Mouse (Mus musculus) gastrocnemius, adult 2 months (tissue): ENCODE results near the gene Usp21. TPM values are rescaled to one million over a fixed set of nuclear protein-coding genes. Genes with fewer than 3 reads are reported as not detected.
"Not testable (repeated sequence)": the region's sequence is repeated elsewhere in the genome, so short reads cannot be mapped to it uniquely, and the experiment has no call there.

Experiments
- DNase-seq: peaks from one replicate; pipeline ENCODE4 v3.0.0; 2022
- H3K27ac ChIP-seq: fragments of 200-600 bp; 2 replicates; pipeline ENCODE4 v1.8.1; 2022; ENCODE audit warnings: mild to moderate bottlenecking
- H3K4me3 ChIP-seq: fragments of 200-600 bp; 2 replicates; pipeline ENCODE4 v1.8.1; 2022; ENCODE audit warnings: mild to moderate bottlenecking, moderate library complexity
- CTCF ChIP-seq: fragments of 200-600 bp; IDR thresholded peaks from 2 replicates; pipeline ENCODE4 v1.8.1; 2022; ENCODE audit warnings: antibody characterized with exemption, mild to moderate bottlenecking, moderate library complexity
- intact Hi-C: fragments of 180-260 bp; cut with DNase I; formaldehyde crosslinking; loops from one replicate; pipeline ENCODE4 v1.15.1; 2025
- total RNA-seq, 2 experiments: library from RNA; stranded (reverse); gene quantifications; 2 replicates each; pipeline ENCODE4 v1.2.3; 2021

The Usp21 gene
- total RNA-seq, 2 experiments from 2014 or later: 15.8 to 18.7 TPM

- peak; percentile 98 for DNase-seq
- peak; percentile 98 for TF ChIP-seq CTCF
- Histone ChIP-seq H3K4me3 (peak overlapping the region; percentile 89), H3K27ac (peak overlapping the region; percentile 97)
- intact Hi-C loops: loop anchor here (1.0 kb wide), 1 partner anchor 25 kb away; the partner anchor contains the start of gene Tomm40l
Observed at GRCm38 (mm10) chr1:171246709-171247452, 40.9 kb downstream of the Usp21 start.

- Histone ChIP-seq H3K27ac (peak overlapping the region; percentile 97), H3K4me3 (peak overlapping the region; percentile 89)
- no peak for TF ChIP-seq CTCF
Observed at GRCm38 (mm10) chr1:171245353-171245752, 42.4 kb downstream of the Usp21 start.

GRCm38 (mm10) chr1:171241952-171242351 lies 45.8 kb downstream of the Usp21 start:
- H3K4me3 ChIP-seq, intact Hi-C loops: not testable (repeated sequence)
- peak overlapping the region; percentile 89 for H3K27ac ChIP-seq
- DNase-seq: peak; percentile 14

More at GRCm38 (mm10) chr1:171245353-171245752, 42.4 kb downstream of the Usp21 start:
- intact Hi-C loops: no loop called here
- DNase-seq: peak; percentile 10

GRCm38 (mm10) chr1:171240911-171241310 lies 46.9 kb downstream of the Usp21 start:
- DNase-seq: no peak
- H3K4me3 ChIP-seq: peak overlapping the region; percentile 61
- peak overlapping the region; percentile 89 for H3K27ac ChIP-seq
- TF ChIP-seq CTCF: no peak
- intact Hi-C loops: no loop called here

GRCm38 (mm10) chr1:171239992-171240744 lies 47.6 kb downstream of the Usp21 start:
- DNase-seq: peak; percentile 83
- peak overlapping the region; percentile 61 for H3K4me3 ChIP-seq
- intact Hi-C loops: loop anchor here (2.0 kb wide), 1 partner anchor 17 kb away; the partner anchor contains the start of gene Tomm40l
- no peak for TF ChIP-seq CTCF
- H3K27ac ChIP-seq: peak overlapping the region; percentile 89

GRCm38 (mm10) chr1:171238463-171238862 lies 49.3 kb downstream of the Usp21 start:
- peak; percentile 81 for DNase-seq
- Histone ChIP-seq H3K27ac (peak overlapping the region; percentile 89), H3K4me3 (peak overlapping the region; percentile 61)
- intact Hi-C loops: loop anchor here (2.0 kb wide), 1 partner anchor 16 kb away; the partner anchor contains the start of gene Tomm40l
- TF ChIP-seq CTCF: peak; percentile 81

GRCm38 (mm10) chr1:171237438-171237837 lies 50.4 kb downstream of the Usp21 start:
- no peak for TF ChIP-seq CTCF
- intact Hi-C loops: no loop called here
- Histone ChIP-seq H3K27ac (peak overlapping the region; percentile 89), H3K4me3 (no peak overlapping the region)
- DNase-seq: peak; percentile 8

GRCm38 (mm10) chr1:171235791-171236190 lies 52.0 kb downstream of the Usp21 start:
- Histone ChIP-seq H3K4me3 (peak overlapping the region; percentile 14), H3K27ac (peak overlapping the region; percentile 89)
- intact Hi-C loops: no loop called here
- no peak for TF ChIP-seq CTCF
- peak; percentile 46 for DNase-seq

GRCm38 (mm10) chr1:171234538-171234937 lies 53.3 kb downstream of the Usp21 start:
- intact Hi-C loops: no loop called here
- Histone ChIP-seq H3K4me3 (peak overlapping the region; percentile 58), H3K27ac (peak overlapping the region; percentile 89)
- TF ChIP-seq CTCF: no peak
- no peak for DNase-seq

GRCm38 (mm10) chr1:171234126-171234525 lies 53.7 kb downstream of the Usp21 start, which contains the start of gene Fcer1g:
Gene Fcer1g (minus strand): TSS chr1:171234365.
- peak; percentile 53 for DNase-seq
- TF ChIP-seq CTCF: no peak
- Histone ChIP-seq H3K4me3 (peak within 1 kb of the TSS; percentile 58), H3K27ac (peak within 1 kb of the TSS; percentile 89)
- intact Hi-C loops: no loop called here

- DNase-seq: no peak
- Histone ChIP-seq H3K4me3 (peak overlapping the region; percentile 58), H3K27ac (peak overlapping the region; percentile 89)
- intact Hi-C loops: no loop called here
- no peak for TF ChIP-seq CTCF
Observed at GRCm38 (mm10) chr1:171232800-171233730, 54.7 kb downstream of the Usp21 start.

GRCm38 (mm10) chr1:171232348-171232747 lies 55.4 kb downstream of the Usp21 start:
- Histone ChIP-seq H3K4me3 (peak overlapping the region; percentile 35), H3K27ac (peak overlapping the region; percentile 89)
- DNase-seq: no peak
- TF ChIP-seq CTCF: no peak
- intact Hi-C loops: no loop called here

Other genes starting within 250 kb of the Usp21 start
- gene Fcgr3, start 223.1 kb downstream of the Usp21 start, total RNA-seq: 1 to 10 TPM; 1.8 to 4.3 TPM
- gene Cfap126, start 174.1 kb downstream of the Usp21 start, total RNA-seq: 1 to 10 TPM in 1 of 2 experiments, under 1 TPM in 1; 0.75 to 1.8 TPM
- gene Sdhc, start 137.4 kb downstream of the Usp21 start, total RNA-seq: 100 to 1,000 TPM; 635 to 909 TPM
- 10 to 100 TPM; 24.7 to 27.7 TPM for gene Mpz, start 137.3 kb downstream of the Usp21 start, total RNA-seq
- gene Pcp4l1, start 91.7 kb downstream of the Usp21 start, total RNA-seq: 10 to 100 TPM; 58.3 to 75.0 TPM
- not detected for gene Nr1i3, start 74.0 kb downstream of the Usp21 start, total RNA-seq
- 10 to 100 TPM; 43.2 to 56.3 TPM for gene Tomm40l, start 65.5 kb downstream of the Usp21 start, total RNA-seq
- gene Apoa2, start 62.9 kb downstream of the Usp21 start, total RNA-seq: under 1 TPM in 1 of 2 experiments, not detected in 1; 0.59 TPM
- gene Fcer1g, start 53.6 kb downstream of the Usp21 start, total RNA-seq: 1 to 10 TPM; 2.5 to 6.1 TPM
- under 1 TPM; 0.15 to 0.73 TPM for gene Adamts4, start 37.6 kb downstream of the Usp21 start, total RNA-seq
- 1,000 to 10,000 TPM; 1,014 to 1,063 TPM for gene Ndufs2, start 36.6 kb downstream of the Usp21 start, total RNA-seq
- gene B4galt3, start 17.7 kb downstream of the Usp21 start, total RNA-seq: 10 to 100 TPM; 12.1 to 12.5 TPM
- 1 to 10 TPM; 7.9 to 8.6 TPM for gene Ppox, start 6.8 kb downstream of the Usp21 start, total RNA-seq
- 10 to 100 TPM; 84.3 to 93.2 TPM for gene Ufc1, start 7.0 kb upstream of the Usp21 start, total RNA-seq
- 10 to 100 TPM; 32.4 to 35.5 TPM for gene Dedd, start 41.2 kb upstream of the Usp21 start, total RNA-seq
- 10 to 100 TPM; 29.4 to 30.4 TPM for gene Nit1, start 57.7 kb upstream of the Usp21 start, total RNA-seq
- 100 to 1,000 TPM in 1 of 2 experiments, 10 to 100 TPM in 1; 93.2 to 101 TPM for gene Pfdn2, start 57.7 kb upstream of the Usp21 start, total RNA-seq
- gene Klhdc9, start 72.8 kb upstream of the Usp21 start, total RNA-seq: not detected
- gene Nectin4, start 82.1 kb upstream of the Usp21 start, total RNA-seq: under 1 TPM in 1 of 2 experiments, not detected in 1; 0.06 TPM
- gene Arhgap30, start 101.0 kb upstream of the Usp21 start, total RNA-seq: under 1 TPM; 0.38 to 0.73 TPM
- 10 to 100 TPM; 29.9 to 36.8 TPM for gene Usf1, start 123.3 kb upstream of the Usp21 start, total RNA-seq
- gene Tstd1, start 130.9 kb upstream of the Usp21 start, total RNA-seq: under 1 TPM; 0.84 to 0.92 TPM
- 1 to 10 TPM; 4.2 to 6.0 TPM for gene F11r, start 149.5 kb upstream of the Usp21 start, total RNA-seq
- 1 to 10 TPM; 1.3 to 1.7 TPM for gene Alyref2, start 215.5 kb upstream of the Usp21 start, total RNA-seq
- not detected for gene Itln1, start 247.3 kb upstream of the Usp21 start, total RNA-seq